ENCODE assay signal across 11 mouse cellular contexts in genomic region chr7:115844431-115844830, GRCm38 (mm10).
A peak's percentile ranks its signal among the peaks of the same experiment; 100 is the strongest.
DNase-seq lines count a peak whose midpoint lies in the region; ATAC-seq and TF ChIP-seq lines count a peak whose summit lies in the region.
"Had no signal": no experiment of that assay in that cellular context is flagged by ENCODE, and none has a peak within 500 bp of the region (broad histone marks: within the 10 kb centered on the region; RNA-seq: fewer than 3 reads in every experiment).

No protein-coding gene starts in this region.

- H3K36me3 ChIP-seq in liver, embryonic 14.5 days (replicated peaks; ENCODE audit: control insufficient read depth, insufficient read depth, low read depth) = peaks cover 6% of the 10 kb centered on the region
- H3K36me3 ChIP-seq: embryonic facial prominence, embryonic 12.5 days; midbrain, embryonic 10.5 days had no signal

- DNase-seq in gastrocnemius, adult 2 months = peak; percentile 79
- no peak for DNase-seq in gastrocnemius, postnatal 4 days (ENCODE audit: low spot score in 2 of 2)
- DNase-seq in adrenal gland, adult 8-10 months = peak; percentile 82
- peak; percentile 41 for DNase-seq in heart, adult 8-10 months (ENCODE audit: low spot score)
- DNase-seq in liver, embryonic 14.5 days (ENCODE audit: low read depth in 3 of 3, low spot score in 3 of 3) = peak; percentile 63 to 67 (median 64)
- no peak for DNase-seq in left cerebral cortex, postnatal 14 days (ENCODE audit: low spot score in 2 of 2)
- no peak for DNase-seq in natural killer cell, adult 2 months (ENCODE audit: low spot score in 2 of 2)
- DNase-seq in testis, postnatal 10 days (ENCODE audit: low spot score) = no peak
- DNase-seq: B cell, adult 2 months had no signal

- intact Hi-C loops in gastrocnemius, adult 2 months (cut with DNase I) = no loop called here
- intact Hi-C loops in left cerebral cortex, postnatal 14 days (cut with DNase I) = no loop called here

- ATAC-seq in liver, embryonic 14.5 days (ENCODE audit: insufficient read depth) = peak; percentile 75

- 49% methylated on average over 6 of the region's 6 CpGs for WGBS in liver, embryonic 14.5 days (ENCODE audit: insufficient replicate concordance)

- peak overlapping the region; percentile 50 for H3K27ac ChIP-seq in gastrocnemius, adult 2 months
- H3K27ac ChIP-seq in liver, embryonic 14.5 days = peak overlapping the region; percentile 98
- H3K27ac ChIP-seq: embryonic facial prominence, embryonic 12.5 days; midbrain, embryonic 10.5 days had no signal

- peak; percentile 27; the same call in 1 of the 2 replicates for TF ChIP-seq EP300 in liver, embryonic 14.5 days (IDR thresholded peaks at IDR 0.05; ENCODE audit: low read depth)

- TF ChIP-seq CTCF in gastrocnemius, adult 2 months (IDR thresholded peaks at IDR 0.05) = no peak
- no peak for TF ChIP-seq CTCF in liver, embryonic 14.5 days (IDR thresholded peaks at IDR 0.05; ENCODE audit: low read depth)

- peak overlapping the region; percentile 86 for H3K9ac ChIP-seq in liver, embryonic 14.5 days (replicated peaks)
- H3K9ac ChIP-seq: embryonic facial prominence, embryonic 12.5 days had no signal

- no peaks in the 10 kb centered on the region for H3K27me3 ChIP-seq in liver, embryonic 14.5 days (ENCODE audit: control insufficient read depth, insufficient read depth, low read length)
- H3K27me3 ChIP-seq: embryonic facial prominence, embryonic 12.5 days had no signal

- no peak overlapping the region for H3K4me3 ChIP-seq in gastrocnemius, adult 2 months
- peak overlapping the region; percentile 66 to 100 for H3K4me3 ChIP-seq in liver, embryonic 14.5 days (ENCODE audit: insufficient read depth in 1 of 2, low read depth in 2 of 2, low read length in 2 of 2)
- H3K4me3 ChIP-seq: embryonic facial prominence, embryonic 12.5 days; midbrain, embryonic 10.5 days had no signal

- no peaks in the 10 kb centered on the region for H3K9me3 ChIP-seq in liver, embryonic 14.5 days (ENCODE audit: control insufficient read depth, low read length)
- H3K9me3 ChIP-seq: embryonic facial prominence, embryonic 12.5 days; midbrain, embryonic 10.5 days had no signal

- peaks cover 29 to 44% of the 10 kb centered on the region in 2 experiments for H3K4me1 ChIP-seq in liver, embryonic 14.5 days (replicated peaks; ENCODE audit: control insufficient read depth in 2 of 2, insufficient read depth in 2 of 2, low read length in 1 of 2)
- H3K4me1 ChIP-seq: embryonic facial prominence, embryonic 12.5 days; midbrain, embryonic 10.5 days had no signal

- H3K4me2 ChIP-seq in liver, embryonic 14.5 days (ENCODE audit: low read depth) = peak overlapping the region; percentile 62
- H3K4me2 ChIP-seq: embryonic facial prominence, embryonic 12.5 days had no signal

Comparison
In these comparisons a context has a peak if more than half of its experiments do, and no peak if none do; other contexts are left out.
1. DNase-seq: peak in gastrocnemius, adult 2 months (single experiment), adrenal gland, adult 8-10 months (single experiment), heart, adult 8-10 months (single experiment) and liver, embryonic 14.5 days (3 of 3); none in gastrocnemius, postnatal 4 days (0 of 2), left cerebral cortex, postnatal 14 days (0 of 2), natural killer cell, adult 2 months (0 of 2) and testis, postnatal 10 days (single experiment).